Mouse (Mus musculus) ES-Bruce4 (cell line): ENCODE data around the gene Tor1a.

Experiments
- CTCF ChIP-seq: IDR thresholded peaks from one replicate; pipeline ENCODE4 v1.8.1; 2011; ENCODE audit warnings: low read depth, low read length
- EP300 ChIP-seq: IDR thresholded peaks from 2 replicates; pipeline ENCODE4 v1.6.1; 2011; ENCODE audit warnings: low read depth, low read length; ENCODE audit not compliant: insufficient read depth
- POLR2A ChIP-seq: IDR thresholded peaks from one replicate; pipeline ENCODE4 v1.8.1; 2011; ENCODE audit warnings: low read length; ENCODE audit not compliant: insufficient read depth

GRCm38 (mm10) chr2:30994853-30995252 is 27.1 kb upstream of the Tor1a start:
- TF ChIP-seq POLR2A, result no peak
- no peak for TF ChIP-seq CTCF
- TF ChIP-seq EP300, result no peak
